Mouse (Mus musculus): ENCODE measurements around the gene Rbms3. TPM values are rescaled to one million over a fixed set of nuclear protein-coding genes. Genes with fewer than 3 reads are reported as not detected.

The Rbms3 gene
- total RNA-seq, 1 experiment: 2.2 TPM

- H3K27ac ChIP-seq (ENCODE audit: insufficient read depth, low read depth, low read length, poor library complexity, severe bottlenecking): no peak overlapping the region
- no peak overlapping the region for H3K9ac ChIP-seq (ENCODE audit: insufficient read depth, low read depth, low read length, poor library complexity, severe bottlenecking)
- in situ Hi-C loops (cut with MboI; ENCODE audit: low sequenced_read_pairs in 2 of 2, unreplicated experiment in 2 of 2): no loop called here
- no peak overlapping the region for H3K4me3 ChIP-seq (ENCODE audit: insufficient read depth in 1 of 2, low read depth in 1 of 2, low read length in 2 of 2, poor library complexity in 1 of 2, severe bottlenecking in 1 of 2)
- TF ChIP-seq MAFK (IDR thresholded peaks at IDR 0.05; ENCODE audit: insufficient read depth, low read depth, low read length): no peak
- TF ChIP-seq ZNF384 (IDR thresholded peaks at IDR 0.05; ENCODE audit: low read depth, low read length): no peak
- no peak for TF ChIP-seq ZC3H11A (IDR thresholded peaks at IDR 0.05; ENCODE audit: borderline replicate concordance, low read depth, low read length)
- no peaks in the 10 kb centered on the region for H3K4me1 ChIP-seq (ENCODE audit: control insufficient read depth in 2 of 2, insufficient read depth in 2 of 2, low read length in 2 of 2, poor library complexity in 1 of 2)
- no peaks in the 10 kb centered on the region for H3K9me3 ChIP-seq (ENCODE audit: control insufficient read depth, insufficient read depth, low read depth, low read length)
- no peak for DNase-seq (ENCODE audit: low read depth, low spot score)
- H3K36me3 ChIP-seq (ENCODE audit: control insufficient read depth, insufficient read depth, low read length, poor library complexity, severe bottlenecking): no peaks in the 10 kb centered on the region
These were observed 756.4 kb downstream of the Rbms3 start for GRCm38 (mm10) chr9:116873033-116873975.

GRCm38 (mm10) chr9:116872346-116872745 lies 757.4 kb downstream of the Rbms3 start:
- Histone ChIP-seq H3K4me3 (ENCODE audit: insufficient read depth in 1 of 2, low read depth in 1 of 2, low read length in 2 of 2, poor library complexity in 1 of 2, severe bottlenecking in 1 of 2) (no peak overlapping the region), H3K9me3 (ENCODE audit: control insufficient read depth, insufficient read depth, low read depth, low read length) (no peaks in the 10 kb centered on the region), H3K9ac (ENCODE audit: insufficient read depth, low read depth, low read length, poor library complexity, severe bottlenecking) (no peak overlapping the region), H3K36me3 (ENCODE audit: control insufficient read depth, insufficient read depth, low read length, poor library complexity, severe bottlenecking) (no peaks in the 10 kb centered on the region), H3K4me1 (ENCODE audit: control insufficient read depth in 2 of 2, insufficient read depth in 2 of 2, low read length in 2 of 2, poor library complexity in 1 of 2) (no peaks in the 10 kb centered on the region), H3K27ac (ENCODE audit: insufficient read depth, low read depth, low read length, poor library complexity, severe bottlenecking) (no peak overlapping the region)
- in situ Hi-C loops (cut with MboI; ENCODE audit: low sequenced_read_pairs in 2 of 2, unreplicated experiment in 2 of 2): no loop called here
- no peak for TF ChIP-seq CHD2 (IDR thresholded peaks at IDR 0.05; ENCODE audit: low read depth, low read length)
- TF ChIP-seq ZNF384 (IDR thresholded peaks at IDR 0.05; ENCODE audit: low read depth, low read length): no peak
- no peak for TF ChIP-seq HCFC1 (IDR thresholded peaks at IDR 0.05; ENCODE audit: borderline replicate concordance, insufficient read depth, low read length)
- no peak for TF ChIP-seq MAFK (IDR thresholded peaks at IDR 0.05; ENCODE audit: insufficient read depth, low read depth, low read length)
- no peak for TF ChIP-seq ZC3H11A (IDR thresholded peaks at IDR 0.05; ENCODE audit: borderline replicate concordance, low read depth, low read length)
- DNase-seq (ENCODE audit: low read depth, low spot score): no peak

DNA sequence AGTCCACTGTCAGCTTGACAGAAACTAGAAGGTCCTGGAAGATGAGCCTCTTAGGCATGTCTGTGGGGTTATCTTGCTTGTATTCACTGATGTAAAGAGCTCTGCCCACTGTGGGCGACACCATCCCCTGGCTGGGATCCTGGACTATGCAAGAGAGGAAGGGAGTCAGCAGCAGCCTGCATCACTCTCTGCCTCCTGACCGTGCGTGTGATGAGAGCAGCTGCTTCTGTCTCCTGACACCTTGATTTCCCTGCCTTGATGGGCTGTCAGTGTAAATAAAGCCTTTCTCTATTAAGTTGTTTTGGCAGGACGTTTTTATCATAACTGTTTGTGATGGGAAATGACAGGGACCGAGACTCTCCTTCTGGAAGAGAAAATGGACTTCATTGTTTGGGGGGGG lies 758.1 kb downstream of the Rbms3 start:
- H3K9ac ChIP-seq (ENCODE audit: insufficient read depth, low read depth, low read length, poor library complexity, severe bottlenecking): no peak overlapping the region
- in situ Hi-C loops (cut with MboI; ENCODE audit: low sequenced_read_pairs in 2 of 2, unreplicated experiment in 2 of 2): no loop called here
- no peak for DNase-seq (ENCODE audit: low read depth, low spot score)

DNA sequence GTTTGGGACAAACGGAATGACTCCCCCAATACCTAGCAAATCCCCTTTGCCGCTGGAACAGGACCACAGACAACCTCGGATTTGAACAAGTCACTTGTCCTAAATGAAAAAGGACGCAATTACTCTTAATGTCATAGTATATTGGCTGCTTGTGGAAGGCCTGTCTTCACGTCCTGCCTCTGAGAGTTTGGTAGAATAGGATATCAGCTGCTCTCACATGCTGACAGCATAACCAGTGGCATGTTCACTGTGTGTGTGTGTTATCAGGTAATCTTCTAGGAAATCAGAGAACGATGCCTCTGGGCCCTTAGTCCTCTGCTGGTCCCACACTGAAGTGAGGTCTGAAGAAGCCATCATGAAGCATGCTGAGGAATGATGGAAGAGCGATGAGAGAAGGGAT lies 763.7 kb downstream of the Rbms3 start:
- H3K36me3 ChIP-seq (ENCODE audit: control insufficient read depth, insufficient read depth, low read length, poor library complexity, severe bottlenecking): no peaks in the 10 kb centered on the region
- H3K9ac ChIP-seq (ENCODE audit: insufficient read depth, low read depth, low read length, poor library complexity, severe bottlenecking): no peak overlapping the region
- H3K4me3 ChIP-seq (ENCODE audit: insufficient read depth in 1 of 2, low read depth in 1 of 2, low read length in 2 of 2, poor library complexity in 1 of 2, severe bottlenecking in 1 of 2): no peak overlapping the region
- in situ Hi-C loops (cut with MboI; ENCODE audit: low sequenced_read_pairs in 2 of 2, unreplicated experiment in 2 of 2): no loop called here
- DNase-seq (ENCODE audit: low read depth, low spot score): no peak
- no peak for TF ChIP-seq ZNF384 (IDR thresholded peaks at IDR 0.05; ENCODE audit: low read depth, low read length)
- no peak for TF ChIP-seq HCFC1 (IDR thresholded peaks at IDR 0.05; ENCODE audit: borderline replicate concordance, insufficient read depth, low read length)
- TF ChIP-seq MAFK (IDR thresholded peaks at IDR 0.05; ENCODE audit: insufficient read depth, low read depth, low read length): no peak
- no peak for TF ChIP-seq ZC3H11A (IDR thresholded peaks at IDR 0.05; ENCODE audit: borderline replicate concordance, low read depth, low read length)
- TF ChIP-seq CHD2 (IDR thresholded peaks at IDR 0.05; ENCODE audit: low read depth, low read length): no peak
- no peaks in the 10 kb centered on the region for H3K4me1 ChIP-seq (ENCODE audit: control insufficient read depth in 2 of 2, insufficient read depth in 2 of 2, low read length in 2 of 2, poor library complexity in 1 of 2)
- no peak overlapping the region for H3K27ac ChIP-seq (ENCODE audit: insufficient read depth, low read depth, low read length, poor library complexity, severe bottlenecking)
- H3K9me3 ChIP-seq (ENCODE audit: control insufficient read depth, insufficient read depth, low read depth, low read length): no peaks in the 10 kb centered on the region

More for the DNA sequence above, 758.1 kb downstream of the Rbms3 start:
- Histone ChIP-seq H3K4me1 (ENCODE audit: control insufficient read depth in 2 of 2, insufficient read depth in 2 of 2, low read length in 2 of 2, poor library complexity in 1 of 2) (no peaks in the 10 kb centered on the region), H3K36me3 (ENCODE audit: control insufficient read depth, insufficient read depth, low read length, poor library complexity, severe bottlenecking) (no peaks in the 10 kb centered on the region), H3K4me3 (ENCODE audit: insufficient read depth in 1 of 2, low read depth in 1 of 2, low read length in 2 of 2, poor library complexity in 1 of 2, severe bottlenecking in 1 of 2) (no peak overlapping the region), H3K27ac (ENCODE audit: insufficient read depth, low read depth, low read length, poor library complexity, severe bottlenecking) (0 out of 2 replicates have a peak overlapping the region, but pooled peaks have one; percentile 24), H3K9me3 (ENCODE audit: control insufficient read depth, insufficient read depth, low read depth, low read length) (no peaks in the 10 kb centered on the region)
- no peak for TF ChIP-seq HCFC1 (IDR thresholded peaks at IDR 0.05; ENCODE audit: borderline replicate concordance, insufficient read depth, low read length)
- no peak for TF ChIP-seq ZNF384 (IDR thresholded peaks at IDR 0.05; ENCODE audit: low read depth, low read length)
- no peak for TF ChIP-seq ZC3H11A (IDR thresholded peaks at IDR 0.05; ENCODE audit: borderline replicate concordance, low read depth, low read length)
- TF ChIP-seq CHD2 (IDR thresholded peaks at IDR 0.05; ENCODE audit: low read depth, low read length): no peak
- no peak for TF ChIP-seq MAFK (IDR thresholded peaks at IDR 0.05; ENCODE audit: insufficient read depth, low read depth, low read length)

Data from ES-E14 (cell line).